Mouse (Mus musculus) CH12.LX (cell line): ENCODE data around the gene Nynrin.

Experiments used
- CHD2 ChIP-seq: IDR thresholded peaks from 2 replicates; pipeline ENCODE4 v1.6.1; 2011; ENCODE audit warnings: low read length, improper control_type of control experiment
- CTCF ChIP-seq, 2 experiments: IDR thresholded peaks in 1 of 2; conservative IDR thresholded peaks in 1 of 2; 2 replicates each; pipeline ENCODE4 v1.5.1; 2011 to 2012; ENCODE audit warnings: low read depth in 2 of 2, low read length in 2 of 2, improper control_type of control experiment in 1 of 2, inconsistent platforms in 1 of 2, mild to moderate bottlenecking in 1 of 2, moderate library complexity in 1 of 2
- EP300 ChIP-seq: IDR thresholded peaks from 2 replicates; pipeline ENCODE4 v1.6.1; 2011; ENCODE audit warnings: low read length, improper control_type of control experiment
- ETS1 ChIP-seq: conservative IDR thresholded peaks from 2 replicates; pipeline ENCODE4 v1.6.1; 2012; ENCODE audit warnings: low read depth, mild to moderate bottlenecking, inconsistent platforms, low read length, improper control_type of control experiment, moderate library complexity
- JUND ChIP-seq: conservative IDR thresholded peaks from 2 replicates; pipeline ENCODE4 v1.6.1; 2011; ENCODE audit warnings: low read depth, low read length, improper control_type of control experiment
- MAZ ChIP-seq: IDR thresholded peaks from 2 replicates; pipeline ENCODE4 v1.6.1; 2012; ENCODE audit warnings: low read depth, mild to moderate bottlenecking, inconsistent platforms, low read length, improper control_type of control experiment, moderate library complexity
- POLR2A ChIP-seq: IDR thresholded peaks from 2 replicates; pipeline ENCODE4 v1.6.1; 2011; ENCODE audit warnings: low read depth, mild to moderate bottlenecking, improper control_type of control experiment, low read length
- SIN3A ChIP-seq: IDR thresholded peaks from 2 replicates; pipeline ENCODE4 v1.6.1; 2012; ENCODE audit warnings: low read length, improper control_type of control experiment, inconsistent platforms
- SMC3 ChIP-seq: IDR thresholded peaks from 2 replicates; pipeline ENCODE4 v1.6.1; 2011; ENCODE audit warnings: low read depth, low read length, improper control_type of control experiment
- TBP ChIP-seq: conservative IDR thresholded peaks from 2 replicates; pipeline ENCODE4 v1.6.1; 2011; ENCODE audit warnings: low read depth, low read length, improper control_type of control experiment
- TCF12 ChIP-seq: IDR thresholded peaks from 2 replicates; pipeline ENCODE4 v1.6.1; 2014; ENCODE audit warnings: low read depth, mild to moderate bottlenecking, inconsistent platforms, low read length, improper control_type of control experiment

GRCm38 (mm10) chr14:55869538-55869937 lies 15.7 kb downstream of the Nynrin start:
- TF ChIP-seq EP300 (no peak), MAZ (no peak), TCF12 (no peak), SIN3A (no peak), POLR2A (no peak), SMC3 (no peak), CTCF (conservative IDR thresholded peaks at IDR 0.05 in 1 of 2, IDR thresholded peaks at IDR 0.05 in 1 of 2; ENCODE audit: low read depth in 2 of 2, low read length in 2 of 2) (no peak), ETS1 (no peak), CHD2 (no peak), TBP (no peak), JUND (no peak)
